Mouse (Mus musculus): ENCODE measurements around the gene Rft1. TPM values are rescaled to one million over a fixed set of nuclear protein-coding genes. Genes with fewer than 3 reads are reported as not detected.

The Rft1 gene
- polyA plus RNA-seq, 1 experiment from 2014 or later: 6.7 TPM

DNA sequence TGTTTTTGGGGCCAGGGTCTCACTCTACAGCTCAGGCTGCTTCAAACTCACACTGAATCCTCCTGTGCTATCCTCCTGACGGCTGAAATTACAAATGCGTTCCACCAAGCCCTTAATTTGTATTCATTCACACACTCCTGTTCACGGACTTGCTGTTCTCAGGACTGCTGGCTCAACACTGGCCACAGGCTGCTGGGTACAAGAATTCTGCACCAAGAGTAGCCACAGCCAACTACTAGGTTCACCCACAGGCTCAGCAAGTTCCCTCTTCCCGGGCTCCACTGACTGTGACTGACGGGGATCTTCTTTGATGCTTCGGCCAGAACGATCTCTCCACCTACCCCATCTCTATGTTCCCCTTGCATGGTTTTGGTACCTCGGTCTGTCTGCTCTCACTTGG, 4.4 kb upstream of the Rft1 start:
- ATAC-seq (no peak), DNase-seq (ENCODE audit: low spot score) (no peak)
- no peak overlapping the region for H3K9ac ChIP-seq (ENCODE audit: low read length)
- no peak overlapping the region for H3K4me2 ChIP-seq (ENCODE audit: low read length)
- no peak overlapping the region for H3K27ac ChIP-seq (ENCODE audit: low read depth, low read length)
- WGBS: 78% methylated on average over 8 of the region's 8 CpGs
- no peaks in the 10 kb centered on the region for H3K9me3 ChIP-seq (replicated peaks; ENCODE audit: control insufficient read depth, low read length)
- no peaks in the 10 kb centered on the region for H3K27me3 ChIP-seq (replicated peaks; ENCODE audit: control insufficient read depth, insufficient read depth, low read length)
- H3K4me1 ChIP-seq (ENCODE audit: control insufficient read depth, insufficient read depth, low read length): peaks cover 2% of the 10 kb centered on the region
- H3K36me3 ChIP-seq (ENCODE audit: control insufficient read depth, insufficient read depth, low read length): no peaks in the 10 kb centered on the region
- no peak overlapping the region for H3K4me3 ChIP-seq (ENCODE audit: low read depth, low read length)

DNA sequence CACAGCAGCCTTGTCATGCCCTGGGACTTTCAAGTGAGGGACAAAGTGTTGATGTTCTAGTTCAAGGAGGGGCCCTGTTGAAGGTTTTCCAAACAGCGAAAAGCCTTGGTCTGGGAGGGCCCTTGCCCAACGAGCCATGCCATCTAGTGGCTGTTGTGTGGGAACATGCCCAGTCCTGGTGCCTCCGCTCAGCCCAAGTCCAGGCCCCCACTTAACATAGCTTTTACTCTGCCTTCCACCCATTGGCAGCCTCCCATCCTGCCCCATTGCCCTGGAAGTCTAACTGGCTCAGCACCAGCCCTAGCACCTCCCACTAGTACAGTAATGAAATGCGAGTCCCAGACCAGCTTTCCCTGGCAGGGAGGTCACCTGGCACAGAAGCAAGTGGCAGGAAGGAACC, 3.2 kb upstream of the Rft1 start:
- Histone ChIP-seq H3K36me3 (ENCODE audit: control insufficient read depth, insufficient read depth, low read length) (no peaks in the 10 kb centered on the region), H3K4me1 (ENCODE audit: control insufficient read depth, insufficient read depth, low read length) (peaks cover 6% of the 10 kb centered on the region), H3K27ac (ENCODE audit: low read depth, low read length) (no peak overlapping the region), H3K9me3 (replicated peaks; ENCODE audit: control insufficient read depth, low read length) (no peaks in the 10 kb centered on the region), H3K27me3 (replicated peaks; ENCODE audit: control insufficient read depth, insufficient read depth, low read length) (no peaks in the 10 kb centered on the region), H3K9ac (ENCODE audit: low read length) (no peak overlapping the region), H3K4me2 (ENCODE audit: low read length) (no peak overlapping the region), H3K4me3 (ENCODE audit: low read depth, low read length) (no peak overlapping the region)
- WGBS: 15% methylated on average over 4 of the region's 4 CpGs
- ATAC-seq: no peak
- peak; percentile 48 for DNase-seq (ENCODE audit: low spot score)

DNA sequence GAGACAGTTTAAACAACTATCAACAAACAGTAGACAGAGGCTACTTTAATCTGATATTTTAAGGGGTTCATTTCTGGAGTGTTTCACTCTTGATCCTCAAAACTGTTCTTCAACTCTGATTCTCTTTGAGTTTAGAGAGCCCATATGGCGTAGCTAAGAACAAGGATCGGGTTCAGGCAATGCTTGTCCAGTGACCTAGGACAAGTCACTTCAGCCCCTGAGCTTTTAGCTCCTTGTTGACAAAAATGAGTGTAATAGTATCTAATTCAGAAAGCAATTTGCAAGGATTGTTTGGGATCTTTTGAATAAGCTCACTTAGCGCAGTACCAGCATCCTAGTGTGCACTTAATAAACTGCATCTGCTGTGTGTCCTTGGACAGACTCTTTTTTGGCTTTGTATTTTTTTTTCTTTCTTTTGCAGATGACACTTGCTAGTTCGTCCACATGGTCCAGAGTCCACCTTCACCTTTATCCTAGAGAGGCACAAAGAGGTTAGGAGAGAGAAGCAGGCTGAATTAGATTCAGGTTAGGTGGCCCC, 600 bp downstream of the Rft1 start:
- DNase-seq (ENCODE audit: low spot score): no peak
- ATAC-seq: 0 out of 2 replicates have a peak, but pooled peaks have one; percentile 16

DNA sequence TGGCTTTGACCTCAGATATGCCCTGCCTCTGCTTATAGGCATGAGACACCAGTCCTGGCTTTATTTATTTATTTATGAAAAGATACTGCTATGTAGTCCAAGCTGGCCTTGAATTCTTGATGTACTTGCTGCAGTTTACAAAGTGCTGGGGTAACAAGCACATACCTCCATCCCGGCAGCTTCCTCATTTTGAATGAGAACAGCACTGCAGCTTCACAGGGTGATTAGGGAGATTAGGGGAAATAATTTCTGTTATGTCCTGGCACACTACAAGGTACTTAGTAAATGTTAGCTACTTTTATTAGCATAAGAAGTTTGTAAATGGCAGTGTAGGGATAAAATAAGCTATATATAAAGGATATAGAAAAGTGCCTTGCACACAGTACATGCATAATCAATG, 1.4 kb downstream of the Rft1 start:
- H3K9ac ChIP-seq (ENCODE audit: low read length): no peak overlapping the region
- H3K4me3 ChIP-seq (ENCODE audit: low read depth, low read length): no peak overlapping the region
- H3K4me2 ChIP-seq (ENCODE audit: low read length): no peak overlapping the region
- ATAC-seq: no peak
- H3K9me3 ChIP-seq (replicated peaks; ENCODE audit: control insufficient read depth, low read length): no peaks in the 10 kb centered on the region
- H3K36me3 ChIP-seq (ENCODE audit: control insufficient read depth, insufficient read depth, low read length): 0 out of 2 replicates have a peak, but pooled peaks cover 6% of the 10 kb centered on the region
- DNase-seq (ENCODE audit: low spot score): no peak
- no peaks in the 10 kb centered on the region for H3K27me3 ChIP-seq (replicated peaks; ENCODE audit: control insufficient read depth, insufficient read depth, low read length)
- H3K4me1 ChIP-seq (ENCODE audit: control insufficient read depth, insufficient read depth, low read length): peaks cover 6% of the 10 kb centered on the region
- no peak overlapping the region for H3K27ac ChIP-seq (ENCODE audit: low read depth, low read length)
- WGBS: 81% methylated on average over 1 of the region's 1 CpGs

More for the DNA sequence above, 600 bp downstream of the Rft1 start:
- Histone ChIP-seq H3K4me1 (ENCODE audit: control insufficient read depth, insufficient read depth, low read length) (peaks cover 6% of the 10 kb centered on the region), H3K36me3 (ENCODE audit: control insufficient read depth, insufficient read depth, low read length) (0 out of 2 replicates have a peak, but pooled peaks cover under 1% of the 10 kb centered on the region), H3K9ac (ENCODE audit: low read length) (peak overlapping the region; percentile 89), H3K9me3 (replicated peaks; ENCODE audit: control insufficient read depth, low read length) (no peaks in the 10 kb centered on the region), H3K27ac (ENCODE audit: low read depth, low read length) (no peak overlapping the region), H3K4me3 (ENCODE audit: low read depth, low read length) (peak overlapping the region; percentile 70), H3K4me2 (ENCODE audit: low read length) (peak overlapping the region; percentile 60), H3K27me3 (replicated peaks; ENCODE audit: control insufficient read depth, insufficient read depth, low read length) (no peaks in the 10 kb centered on the region)
- WGBS: 44% methylated on average over 4 of the region's 4 CpGs

DNA sequence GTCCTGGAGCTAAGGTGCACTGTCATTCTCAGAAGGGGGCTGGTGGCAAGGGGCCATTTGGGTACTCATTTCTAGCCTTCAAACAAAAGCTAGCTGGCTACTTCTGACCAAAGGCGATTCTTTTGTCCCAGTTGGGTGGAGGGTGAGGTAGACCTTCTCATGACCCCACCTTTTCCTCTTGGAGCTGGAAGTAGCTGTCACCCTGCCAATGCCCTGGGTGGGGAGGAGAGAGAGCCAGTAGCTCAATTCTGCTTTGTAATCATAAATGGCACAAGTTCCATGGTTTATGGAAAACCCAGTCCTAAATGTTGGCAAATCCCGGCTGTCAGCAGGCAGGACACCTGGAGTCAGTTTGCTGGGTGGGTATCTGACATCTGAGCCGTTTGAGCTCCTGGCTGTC, 11.9 kb downstream of the Rft1 start:
- DNase-seq (ENCODE audit: low spot score) (no peak), ATAC-seq (no peak)
- Histone ChIP-seq H3K27ac (ENCODE audit: low read depth, low read length) (no peak overlapping the region), H3K4me3 (ENCODE audit: low read depth, low read length) (no peak overlapping the region), H3K4me2 (ENCODE audit: low read length) (no peak overlapping the region), H3K4me1 (ENCODE audit: control insufficient read depth, insufficient read depth, low read length) (no peaks in the 10 kb centered on the region), H3K27me3 (replicated peaks; ENCODE audit: control insufficient read depth, insufficient read depth, low read length) (no peaks in the 10 kb centered on the region), H3K9me3 (replicated peaks; ENCODE audit: control insufficient read depth, low read length) (no peaks in the 10 kb centered on the region), H3K36me3 (ENCODE audit: control insufficient read depth, insufficient read depth, low read length) (peaks cover 68% of the 10 kb centered on the region), H3K9ac (ENCODE audit: low read length) (no peak overlapping the region)
- 80% methylated on average over 3 of the region's 3 CpGs for WGBS

DNA sequence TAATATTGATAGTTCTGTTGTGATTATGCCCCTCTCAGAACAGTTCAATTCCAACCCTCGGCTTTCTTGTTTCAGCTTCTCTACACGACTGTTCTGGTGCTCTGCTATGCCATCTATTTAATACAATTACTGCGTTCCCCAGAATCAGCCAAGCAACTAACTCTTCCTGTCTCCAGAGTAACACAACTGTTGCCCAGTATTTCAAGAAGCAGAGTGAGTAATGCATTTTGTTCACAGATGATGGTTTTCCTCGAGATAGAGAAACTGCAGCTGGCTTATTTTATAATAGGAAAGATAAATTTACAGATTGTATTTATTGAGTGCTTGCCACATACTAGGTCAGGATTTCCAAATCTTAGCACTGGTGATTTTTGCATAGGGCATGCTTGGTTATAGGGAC, 12.4 kb downstream of the Rft1 start:
- Histone ChIP-seq H3K4me2 (ENCODE audit: low read length) (no peak overlapping the region), H3K27me3 (replicated peaks; ENCODE audit: control insufficient read depth, insufficient read depth, low read length) (no peaks in the 10 kb centered on the region), H3K4me1 (ENCODE audit: control insufficient read depth, insufficient read depth, low read length) (no peaks in the 10 kb centered on the region), H3K4me3 (ENCODE audit: low read depth, low read length) (no peak overlapping the region), H3K9me3 (replicated peaks; ENCODE audit: control insufficient read depth, low read length) (no peaks in the 10 kb centered on the region), H3K36me3 (ENCODE audit: control insufficient read depth, insufficient read depth, low read length) (peaks cover 65% of the 10 kb centered on the region), H3K27ac (ENCODE audit: low read depth, low read length) (no peak overlapping the region), H3K9ac (ENCODE audit: low read length) (no peak overlapping the region)
- DNase-seq (ENCODE audit: low spot score): no peak
- no peak for ATAC-seq
- 87% methylated on average over 4 of the region's 4 CpGs for WGBS

DNA sequence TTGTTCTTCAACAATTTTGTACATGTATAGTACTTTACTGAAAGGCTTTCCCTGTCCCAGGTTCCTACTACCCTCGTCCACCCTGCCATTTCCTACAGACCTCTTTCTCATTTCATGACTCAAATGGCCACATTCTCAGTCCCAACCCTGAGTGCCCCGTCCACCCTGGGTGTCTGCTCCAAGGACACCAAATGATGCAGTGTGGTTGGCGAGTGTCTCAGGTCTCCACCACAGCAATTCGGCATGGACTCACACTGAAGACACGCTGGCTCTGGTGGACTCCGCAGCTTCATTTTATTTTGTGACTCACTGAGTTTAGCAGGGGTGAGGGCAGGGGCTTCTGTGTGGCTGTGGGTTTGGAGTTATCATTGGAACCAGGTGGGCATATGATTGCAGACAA, 16.0 kb downstream of the Rft1 start:
- H3K4me3 ChIP-seq (ENCODE audit: low read depth, low read length): no peak overlapping the region
- DNase-seq (ENCODE audit: low spot score) (no peak), ATAC-seq (no peak)
- no peak overlapping the region for H3K9ac ChIP-seq (ENCODE audit: low read length)
- H3K27ac ChIP-seq (ENCODE audit: low read depth, low read length): no peak overlapping the region
- H3K4me1 ChIP-seq (ENCODE audit: control insufficient read depth, insufficient read depth, low read length): no peaks in the 10 kb centered on the region
- WGBS: 96% methylated on average over 6 of the region's 6 CpGs
- no peak overlapping the region for H3K4me2 ChIP-seq (ENCODE audit: low read length)
- peaks cover 55% of the 10 kb centered on the region for H3K36me3 ChIP-seq (ENCODE audit: control insufficient read depth, insufficient read depth, low read length)
- no peaks in the 10 kb centered on the region for H3K27me3 ChIP-seq (replicated peaks; ENCODE audit: control insufficient read depth, insufficient read depth, low read length)
- H3K9me3 ChIP-seq (replicated peaks; ENCODE audit: control insufficient read depth, low read length): no peaks in the 10 kb centered on the region

DNA sequence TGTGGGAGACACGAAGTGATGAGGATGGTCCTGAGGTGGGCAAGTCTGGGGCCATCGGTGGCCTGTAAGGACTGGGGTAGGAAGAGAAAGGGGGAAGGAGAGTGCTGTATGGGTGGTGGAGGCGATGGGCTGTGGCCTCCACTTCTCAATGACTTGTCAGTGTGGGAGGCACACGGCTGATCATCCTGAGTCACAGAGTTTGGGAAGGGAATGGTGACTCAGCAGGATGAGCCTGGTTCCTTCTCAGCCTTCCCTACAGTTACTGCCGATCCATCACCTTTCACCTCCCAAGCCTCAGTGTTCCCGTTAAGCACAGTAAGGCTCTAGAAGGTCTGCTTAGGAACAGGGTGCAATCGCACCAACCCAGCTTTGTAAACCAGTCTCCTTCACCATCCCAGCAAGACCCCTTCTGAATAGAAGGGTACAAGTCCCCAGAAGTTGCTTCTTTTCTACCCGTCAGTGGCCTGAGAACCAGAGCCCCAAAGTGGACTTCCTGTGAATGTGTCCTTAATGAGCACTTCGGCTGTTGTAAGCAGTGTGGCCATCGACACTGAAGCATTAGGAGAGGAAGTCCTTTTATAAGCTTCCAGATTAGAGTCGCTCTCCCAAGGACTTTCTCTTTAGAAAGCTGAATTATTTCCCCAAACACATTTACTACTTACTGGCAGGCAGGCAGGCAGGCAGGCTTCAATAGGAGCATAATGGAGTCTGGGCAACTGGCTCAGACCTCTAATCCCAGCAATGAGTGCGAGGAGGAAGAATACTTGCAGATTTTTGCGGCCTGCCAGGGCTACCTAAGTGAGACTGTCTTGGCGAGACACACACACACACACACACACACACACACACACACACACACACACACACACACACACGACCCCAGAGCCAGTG, 17.2 kb downstream of the Rft1 start:
- peaks cover 50% of the 10 kb centered on the region for H3K36me3 ChIP-seq (ENCODE audit: control insufficient read depth, insufficient read depth, low read length)
- WGBS: 71% methylated on average over 15 of the region's 15 CpGs
- H3K27ac ChIP-seq (ENCODE audit: low read depth, low read length): no peak overlapping the region
- peak; percentile 2 for DNase-seq (ENCODE audit: low spot score)
- no peak overlapping the region for H3K4me3 ChIP-seq (ENCODE audit: low read depth, low read length)
- no peak for ATAC-seq
- no peaks in the 10 kb centered on the region for H3K4me1 ChIP-seq (ENCODE audit: control insufficient read depth, insufficient read depth, low read length)
- H3K27me3 ChIP-seq (replicated peaks; ENCODE audit: control insufficient read depth, insufficient read depth, low read length): no peaks in the 10 kb centered on the region
- H3K4me2 ChIP-seq (ENCODE audit: low read length): no peak overlapping the region
- H3K9me3 ChIP-seq (replicated peaks; ENCODE audit: control insufficient read depth, low read length): no peaks in the 10 kb centered on the region
- no peak overlapping the region for H3K9ac ChIP-seq (ENCODE audit: low read length)

DNA sequence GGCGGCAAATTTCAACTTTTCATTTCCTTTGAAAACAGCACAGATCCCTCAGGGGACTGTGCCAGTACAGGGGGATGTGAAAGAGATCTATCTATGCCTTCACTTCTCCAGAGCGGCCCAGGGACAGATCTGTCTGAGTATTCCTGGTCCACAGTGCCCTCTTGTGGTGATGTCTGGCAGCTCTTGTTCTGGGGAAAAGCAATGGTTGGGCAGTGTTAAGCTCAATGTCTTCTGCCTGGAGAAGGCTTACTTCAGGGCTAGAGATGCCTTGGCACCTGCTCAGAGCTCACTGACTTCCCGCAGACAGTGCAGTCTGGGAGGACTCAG, 17.8 kb downstream of the Rft1 start:
- Histone ChIP-seq H3K4me3 (ENCODE audit: low read depth, low read length) (no peak overlapping the region), H3K4me1 (ENCODE audit: control insufficient read depth, insufficient read depth, low read length) (no peaks in the 10 kb centered on the region), H3K4me2 (ENCODE audit: low read length) (no peak overlapping the region), H3K27me3 (replicated peaks; ENCODE audit: control insufficient read depth, insufficient read depth, low read length) (no peaks in the 10 kb centered on the region), H3K27ac (ENCODE audit: low read depth, low read length) (no peak overlapping the region), H3K9ac (ENCODE audit: low read length) (no peak overlapping the region), H3K9me3 (replicated peaks; ENCODE audit: control insufficient read depth, low read length) (no peaks in the 10 kb centered on the region), H3K36me3 (ENCODE audit: control insufficient read depth, insufficient read depth, low read length) (peaks cover 50% of the 10 kb centered on the region)
- 10% methylated on average over 3 of the region's 3 CpGs for WGBS
- peak; percentile 85 for ATAC-seq
- peak; percentile 92 for DNase-seq (ENCODE audit: low spot score)
